21 mouse cellular contexts compared by ENCODE assay signal in genomic region chr4:70328033-70328432, GRCm38 (mm10).
A peak's percentile ranks its signal among the peaks of the same experiment; 100 is the strongest.
DNase-seq lines count a peak whose midpoint lies in the region; ATAC-seq lines count a peak whose summit lies in the region.
"Had no signal": no experiment of that assay in that cellular context is flagged by ENCODE, and none has a peak within 500 bp of the region (broad histone marks: within the 10 kb centered on the region; RNA-seq: fewer than 3 reads in every experiment).

No protein-coding gene starts in this region.

- no peaks in the 10 kb centered on the region for H3K27me3 ChIP-seq in heart, embryonic 11.5 days (ENCODE audit: control insufficient read depth, insufficient read depth, low read length)
- no peaks in the 10 kb centered on the region for H3K27me3 ChIP-seq in kidney, embryonic 15.5 days
- no peaks in the 10 kb centered on the region for H3K27me3 ChIP-seq in midbrain, embryonic 11.5 days (ENCODE audit: control insufficient read depth, insufficient read depth, low read length)
- H3K27me3 ChIP-seq in midbrain, embryonic 10.5 days (ENCODE audit: low read depth, poor library complexity, severe bottlenecking) = no peaks in the 10 kb centered on the region
- H3K27me3 ChIP-seq: CH12.LX; embryonic facial prominence, embryonic 12.5 days; forebrain, embryonic 13.5 days; forebrain, embryonic 15.5 days; Patski had no signal

- WGBS in heart, embryonic 11.5 days (ENCODE audit: insufficient replicate concordance) = 87% methylated on average over 9 of the region's 9 CpGs
- 47% methylated on average over 9 of the region's 9 CpGs for whole genome bisulfite sequencing in kidney, embryonic 15.5 days
- WGBS in midbrain, embryonic 11.5 days = 93% methylated on average over 9 of the region's 9 CpGs
- 95% methylated on average over 9 of the region's 9 CpGs for WGBS in midbrain, embryonic 10.5 days

- H3K9me3 ChIP-seq in heart, embryonic 11.5 days (replicated peaks; ENCODE audit: control insufficient read depth, low read length) = no peaks in the 10 kb centered on the region
- no peaks in the 10 kb centered on the region for H3K9me3 ChIP-seq in kidney, embryonic 15.5 days (replicated peaks)
- H3K9me3 ChIP-seq in midbrain, embryonic 11.5 days (ENCODE audit: control insufficient read depth, low read length) = no peaks in the 10 kb centered on the region
- H3K9me3 ChIP-seq in midbrain, embryonic 10.5 days (replicated peaks) = no peaks in the 10 kb centered on the region
- H3K9me3 ChIP-seq: embryonic facial prominence, embryonic 10.5 days; embryonic facial prominence, embryonic 12.5 days; forebrain, embryonic 13.5 days; forebrain, embryonic 15.5 days; G1E had no signal

- no peaks in the 10 kb centered on the region for H3K4me1 ChIP-seq in heart, embryonic 11.5 days (ENCODE audit: control insufficient read depth, insufficient read depth, low read length)
- 0 out of 2 replicates have a peak, but pooled peaks cover 6% of the 10 kb centered on the region for H3K4me1 ChIP-seq in kidney, embryonic 15.5 days
- H3K4me1 ChIP-seq in midbrain, embryonic 11.5 days (ENCODE audit: control insufficient read depth, insufficient read depth, low read length) = peaks cover 4% of the 10 kb centered on the region; the same call in 1 of the 2 replicates
- H3K4me1 ChIP-seq in midbrain, embryonic 10.5 days = peaks cover 10% of the 10 kb centered on the region
- H3K4me1 ChIP-seq: embryonic facial prominence, embryonic 10.5 days; embryonic facial prominence, embryonic 12.5 days; forebrain, embryonic 13.5 days; forebrain, embryonic 15.5 days had no signal

- peak; percentile 61 for DNase-seq in heart, adult 11 months
- no peak for DNase-seq in kidney, adult 9 months
- DNase-seq in midbrain, embryonic 11.5 days (ENCODE audit: low spot score, missing footprints) = peak; percentile 21
- DNase-seq in midbrain, embryonic 10.5 days (ENCODE audit: low spot score) = no peak
- DNase-seq: B cell, adult 2 months; cerebellum, adult 11-12 months; cerebellum, adult 2 months; cerebellum, adult 9-10 months; cerebellum, postnatal 10 days; cerebellum, postnatal 25 days had no signal

- H3K4me3 ChIP-seq in heart, embryonic 11.5 days (ENCODE audit: low read depth, low read length) = no peak overlapping the region
- no peak overlapping the region for H3K4me3 ChIP-seq in kidney, embryonic 15.5 days (replicated peaks)
- no peak overlapping the region for H3K4me3 ChIP-seq in midbrain, embryonic 11.5 days (ENCODE audit: low read depth, low read length)
- H3K4me3 ChIP-seq in midbrain, embryonic 10.5 days = no peak overlapping the region
- H3K4me3 ChIP-seq: embryonic facial prominence, embryonic 10.5 days; embryonic facial prominence, embryonic 12.5 days; forebrain, embryonic 13.5 days; forebrain, embryonic 15.5 days had no signal

- no peak overlapping the region for H3K4me2 ChIP-seq in heart, embryonic 11.5 days
- no peak overlapping the region for H3K4me2 ChIP-seq in kidney, embryonic 15.5 days
- H3K4me2 ChIP-seq in midbrain, embryonic 11.5 days = no peak overlapping the region
- H3K4me2 ChIP-seq: embryonic facial prominence, embryonic 12.5 days; forebrain, embryonic 13.5 days; forebrain, embryonic 15.5 days had no signal

- no peak overlapping the region for H3K9ac ChIP-seq in heart, embryonic 11.5 days (ENCODE audit: low read depth, low read length)
- no peak overlapping the region for H3K9ac ChIP-seq in kidney, embryonic 15.5 days
- no peak overlapping the region for H3K9ac ChIP-seq in midbrain, embryonic 11.5 days (ENCODE audit: low read length)
- H3K9ac ChIP-seq: embryonic facial prominence, embryonic 12.5 days; forebrain, embryonic 13.5 days; forebrain, embryonic 15.5 days had no signal

- ATAC-seq in heart, embryonic 11.5 days (replicated peaks; ENCODE audit: insufficient number of reproducible peaks, low FRiP score, low TSS enrichment) = no peak
- 0 out of 2 replicates have a peak, but pooled peaks have one; percentile 40 for ATAC-seq in kidney, embryonic 15.5 days (replicated peaks; ENCODE audit: low FRiP score)
- no peak for ATAC-seq in midbrain, embryonic 11.5 days (ENCODE audit: low FRiP score)
- ATAC-seq: activated CD4-positive, CD25-positive, alpha-beta regulatory T cell, adult 4 months; CD4-positive, CD25-positive, alpha-beta regulatory T cell, adult 4 months; forebrain, embryonic 13.5 days; forebrain, embryonic 15.5 days; Patski had no signal

- H3K27ac ChIP-seq in heart, embryonic 11.5 days (ENCODE audit: low read depth, low read length) = no peak overlapping the region
- no peak overlapping the region for H3K27ac ChIP-seq in kidney, embryonic 15.5 days
- no peak overlapping the region for H3K27ac ChIP-seq in midbrain, embryonic 11.5 days (ENCODE audit: low read depth, low read length)
- no peak overlapping the region for H3K27ac ChIP-seq in midbrain, embryonic 10.5 days (replicated peaks)
- H3K27ac ChIP-seq: embryonic facial prominence, embryonic 10.5 days; embryonic facial prominence, embryonic 12.5 days; forebrain, embryonic 13.5 days; forebrain, embryonic 15.5 days had no signal

- no peaks in the 10 kb centered on the region for H3K36me3 ChIP-seq in heart, embryonic 11.5 days (ENCODE audit: control insufficient read depth, insufficient read depth, low read length)
- H3K36me3 ChIP-seq in kidney, embryonic 15.5 days = peaks cover 16% of the 10 kb centered on the region; the same call in 1 of the 2 replicates
- no peaks in the 10 kb centered on the region; the same call in 1 of the 2 replicates for H3K36me3 ChIP-seq in midbrain, embryonic 11.5 days (ENCODE audit: control insufficient read depth, insufficient read depth, low read length)
- peaks cover 51% of the 10 kb centered on the region for H3K36me3 ChIP-seq in midbrain, embryonic 10.5 days
- H3K36me3 ChIP-seq: forebrain, embryonic 15.5 days had no signal

Comparison
In these comparisons a context has a peak if more than half of its experiments do, and no peak if none do; other contexts are left out.
1. DNase-seq: peak in heart, adult 11 months (single experiment) and midbrain, embryonic 11.5 days (single experiment); none in kidney, adult 9 months (single experiment) and midbrain, embryonic 10.5 days (single experiment).